Mouse (Mus musculus) embryonic facial prominence, embryonic 13.5 days (tissue): ENCODE measurements around the gene 1700042G07Rik. TPM values are rescaled to one million over a fixed set of nuclear protein-coding genes. Genes with fewer than 3 reads are reported as not detected.

Experiments
- ATAC-seq: fragments of 200-750 bp; cut with Nextera tagmentation; 2 replicates; pipeline ENCODE4 v1.8.0; 2017; ENCODE audit warnings: low read depth; ENCODE audit not compliant: insufficient number of reproducible peaks, insufficient read depth, low FRiP score, low TSS enrichment
- H3K27ac ChIP-seq: fragments of 300-500 bp; sonication (generic); 2 replicates; pipeline ENCODE4 v1.5.1; 2015; ENCODE audit warnings: moderate library complexity, mild to moderate bottlenecking, inconsistent platforms
- H3K27me3 ChIP-seq: fragments of 300-500 bp; sonication (generic); 2 replicates; pipeline ENCODE4 v1.6.1; 2015; ENCODE audit warnings: mild to moderate bottlenecking, inconsistent platforms
- H3K36me3 ChIP-seq: fragments of 300-500 bp; sonication (generic); 2 replicates; pipeline ENCODE4 v1.6.1; 2015; ENCODE audit warnings: mild to moderate bottlenecking, inconsistent platforms
- H3K4me1 ChIP-seq: fragments of 300-500 bp; sonication (generic); 2 replicates; pipeline ENCODE4 v1.6.1; 2015; ENCODE audit warnings: inconsistent platforms
- H3K4me2 ChIP-seq: fragments of 300-500 bp; sonication (generic); 2 replicates; pipeline ENCODE4 v1.6.1; 2015; ENCODE audit warnings: moderate library complexity, mild to moderate bottlenecking, inconsistent platforms
- H3K4me3 ChIP-seq: fragments of 300-500 bp; sonication (generic); 2 replicates; pipeline ENCODE4 v1.5.1; 2015; ENCODE audit warnings: mild to moderate bottlenecking, inconsistent platforms
- H3K9ac ChIP-seq: fragments of 300-500 bp; sonication (generic); 2 replicates; pipeline ENCODE4 v1.6.1; 2015; ENCODE audit warnings: mild to moderate bottlenecking, inconsistent platforms
- H3K9me3 ChIP-seq: fragments of 300-500 bp; sonication (generic); 2 replicates; pipeline ENCODE4 v1.6.1; 2016; ENCODE audit warnings: inconsistent platforms
- WGBS: fragments of 180-500 bp; shearing (Covaris S2); methylation state at CpG from one replicate; pipeline ENCODE4 v1.1.7; 2015; ENCODE audit warnings: mixed read lengths; 5-methylcytosine and 5-hydroxymethylcytosine counted together
- polyA plus RNA-seq: library from polyadenylated mRNA; unstranded; fragments of >200 nt; fragmentation: Nextera tagmentation; extraction: Ambion mirVana; gene quantifications from 2 replicates; pipeline ENCODE4 v1.2.1, GENCODE M21; 2015

Gene 1700042G07Rik
- polyA plus RNA-seq, 1 experiment from 2014 or later: not detected

DNA sequence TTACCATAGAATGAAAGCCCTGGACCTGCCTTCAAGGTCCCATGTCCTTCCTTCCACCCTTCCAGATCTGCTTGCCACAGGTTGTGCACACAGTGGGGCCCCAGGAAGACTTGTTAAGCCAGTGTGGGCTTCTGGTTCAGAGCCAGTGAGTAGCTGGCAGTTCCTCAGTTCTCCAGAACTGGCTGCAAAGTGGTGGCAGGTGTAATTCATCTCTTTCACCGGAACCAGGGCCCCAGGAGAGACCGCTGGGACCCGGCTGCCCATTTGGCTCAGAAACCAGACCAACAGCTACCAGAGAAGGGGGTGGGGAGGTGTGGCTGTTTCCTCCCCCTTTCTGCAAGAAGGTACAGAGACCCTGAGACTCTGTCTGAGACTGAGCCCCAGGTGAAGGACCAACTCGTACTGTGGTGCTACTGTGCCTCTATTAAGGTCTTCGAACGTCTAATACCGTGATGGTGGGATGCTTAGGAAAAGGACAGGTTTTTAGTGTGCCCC is 29.8 kb upstream of the 1700042G07Rik start:
- Histone ChIP-seq H3K4me2 (peak overlapping the region; percentile 91), H3K4me3 (peak overlapping the region; percentile 71), H3K27me3 (peaks cover 6% of the 10 kb centered on the region; the same call in 1 of the 2 replicates), H3K4me1 (peaks cover 14% of the 10 kb centered on the region), H3K27ac (no peak overlapping the region), H3K36me3 (no peaks in the 10 kb centered on the region), H3K9ac (peak overlapping the region; percentile 83), H3K9me3 (no peaks in the 10 kb centered on the region)
- ATAC-seq: no peak
- WGBS: 7% methylated on average over 7 of the region's 7 CpGs

DNA sequence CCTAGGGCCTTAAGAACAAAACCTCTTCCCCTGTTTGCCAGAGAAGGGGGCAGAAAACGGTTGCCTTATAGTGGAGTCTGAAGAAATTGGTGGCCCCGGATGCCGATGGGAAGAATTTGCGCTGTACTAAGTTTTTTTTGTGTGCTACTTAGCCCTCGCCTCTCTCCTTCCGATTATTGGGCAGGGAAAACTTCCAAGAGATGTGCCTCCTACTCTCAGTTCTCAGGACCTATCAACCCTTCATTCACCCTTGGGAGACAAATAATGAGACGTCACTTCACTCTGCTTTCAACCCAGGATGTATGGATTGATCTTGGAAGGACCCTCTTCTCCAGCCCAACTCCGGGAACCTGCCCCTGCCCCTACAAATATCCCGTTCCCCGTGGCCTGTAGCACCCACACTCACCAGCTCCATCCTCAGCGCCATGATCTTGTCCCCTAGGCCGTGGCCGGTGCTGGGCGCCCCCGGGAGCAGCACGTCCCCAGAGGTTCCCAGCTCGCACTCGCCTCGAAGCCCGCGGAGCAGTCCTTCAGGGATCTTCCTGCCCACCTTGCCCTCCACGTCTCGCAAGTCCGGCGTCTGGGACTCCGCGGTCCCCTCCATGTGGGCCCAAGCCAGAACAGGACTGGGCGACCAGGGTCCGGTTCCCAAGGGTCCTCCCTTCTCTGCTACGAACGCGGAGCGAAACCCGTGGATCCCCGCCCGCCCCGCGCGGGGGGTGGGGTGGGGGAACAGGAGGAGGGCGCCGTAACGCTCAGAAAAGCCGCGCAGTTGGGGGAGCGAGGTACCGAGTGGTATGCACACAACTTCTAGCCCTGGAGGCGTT is 29.1 kb upstream of the 1700042G07Rik start:
- Histone ChIP-seq H3K4me3 (peak overlapping the region; percentile 71), H3K4me2 (peak overlapping the region; percentile 91), H3K36me3 (no peaks in the 10 kb centered on the region), H3K9me3 (no peaks in the 10 kb centered on the region), H3K27ac (no peak overlapping the region), H3K9ac (peak overlapping the region; percentile 83), H3K27me3 (peaks cover 6% of the 10 kb centered on the region; the same call in 1 of the 2 replicates), H3K4me1 (peaks cover 14% of the 10 kb centered on the region)
- peak; percentile 58; the same call in 1 of the 2 replicates for ATAC-seq
- WGBS: under 1% methylated on average over 40 of the region's 47 CpGs

DNA sequence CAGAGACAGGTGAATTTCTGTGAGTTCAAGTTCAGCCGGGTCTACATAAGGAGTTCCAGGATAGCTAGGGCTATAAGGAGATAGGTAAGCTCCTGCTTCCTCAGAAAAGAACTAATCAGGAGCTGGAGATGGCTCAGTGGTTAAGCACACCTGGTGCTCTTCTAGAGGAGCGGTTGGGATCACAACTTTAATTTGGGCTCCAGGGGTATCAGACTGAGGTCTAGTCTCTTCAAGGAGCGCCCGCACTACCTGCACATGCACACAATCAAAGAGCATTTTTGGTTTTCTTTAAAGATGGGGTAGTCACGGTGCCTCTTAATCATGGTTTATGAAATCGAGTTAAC is 23.4 kb upstream of the 1700042G07Rik start:
- ATAC-seq: no peak
- H3K4me1 ChIP-seq: peaks cover 17% of the 10 kb centered on the region
- H3K4me3 ChIP-seq: peak overlapping the region; percentile 75
- peak overlapping the region; percentile 89 for H3K27ac ChIP-seq
- no peaks in the 10 kb centered on the region for H3K9me3 ChIP-seq
- no peaks in the 10 kb centered on the region for H3K27me3 ChIP-seq
- H3K4me2 ChIP-seq: peak overlapping the region; percentile 69
- H3K9ac ChIP-seq: peak overlapping the region; percentile 93
- WGBS: 18% methylated on average over 6 of the region's 6 CpGs
- H3K36me3 ChIP-seq: peaks cover 30% of the 10 kb centered on the region

GRCm38 (mm10) chr4:116150156-116150861 is 22.9 kb upstream of the 1700042G07Rik start:
- peak; percentile 85 for ATAC-seq
- no peaks in the 10 kb centered on the region for H3K9me3 ChIP-seq
- H3K4me3 ChIP-seq: peak overlapping the region; percentile 75
- H3K27ac ChIP-seq: peak overlapping the region; percentile 89
- H3K27me3 ChIP-seq: no peaks in the 10 kb centered on the region
- peak overlapping the region; percentile 93 for H3K9ac ChIP-seq
- H3K36me3 ChIP-seq: peaks cover 36% of the 10 kb centered on the region
- under 1% methylated on average over 64 of the region's 73 CpGs for WGBS
- peak overlapping the region; percentile 69 for H3K4me2 ChIP-seq
- peaks cover 15% of the 10 kb centered on the region for H3K4me1 ChIP-seq

GRCm38 (mm10) chr4:116150862-116151221 is 22.3 kb upstream of the 1700042G07Rik start:
- WGBS: 24% methylated on average over 4 of the region's 4 CpGs
- Histone ChIP-seq H3K4me3 (peak overlapping the region; percentile 75), H3K4me1 (peaks cover 15% of the 10 kb centered on the region), H3K9me3 (no peaks in the 10 kb centered on the region), H3K4me2 (peak overlapping the region; percentile 69), H3K27ac (peak overlapping the region; percentile 89), H3K36me3 (peaks cover 41% of the 10 kb centered on the region), H3K27me3 (no peaks in the 10 kb centered on the region), H3K9ac (peak overlapping the region; percentile 93)
- no peak for ATAC-seq

GRCm38 (mm10) chr4:116151238-116151637 is 21.9 kb upstream of the 1700042G07Rik start, which contains the start of gene Lurap1:
TSS of gene Lurap1 (minus strand) at chr4:116151338.
- ATAC-seq: no peak
- peak within 1 kb of the TSS; percentile 75 for H3K4me3 ChIP-seq
- peak within 1 kb of the TSS; percentile 89 for H3K27ac ChIP-seq
- peak within 1 kb of the TSS; percentile 93 for H3K9ac ChIP-seq
- H3K27me3 ChIP-seq: no peaks in the 10 kb centered on the region
- 77% methylated on average over 6 of the region's 6 CpGs for WGBS
- peaks cover 45% of the 10 kb centered on the region for H3K36me3 ChIP-seq
- H3K4me2 ChIP-seq: peak within 1 kb of the TSS; percentile 69
- H3K4me1 ChIP-seq: peaks cover 15% of the 10 kb centered on the region
- no peaks in the 10 kb centered on the region for H3K9me3 ChIP-seq

GRCm38 (mm10) chr4:116152702-116153101 is 20.5 kb upstream of the 1700042G07Rik start:
- WGBS: 93% methylated on average over 15 of the region's 15 CpGs
- Histone ChIP-seq H3K9me3 (no peaks in the 10 kb centered on the region), H3K27me3 (no peaks in the 10 kb centered on the region), H3K36me3 (peaks cover 59% of the 10 kb centered on the region), H3K9ac (no peak overlapping the region), H3K27ac (no peak overlapping the region), H3K4me1 (peaks cover 15% of the 10 kb centered on the region), H3K4me3 (no peak overlapping the region), H3K4me2 (no peak overlapping the region)
- no peak for ATAC-seq

DNA sequence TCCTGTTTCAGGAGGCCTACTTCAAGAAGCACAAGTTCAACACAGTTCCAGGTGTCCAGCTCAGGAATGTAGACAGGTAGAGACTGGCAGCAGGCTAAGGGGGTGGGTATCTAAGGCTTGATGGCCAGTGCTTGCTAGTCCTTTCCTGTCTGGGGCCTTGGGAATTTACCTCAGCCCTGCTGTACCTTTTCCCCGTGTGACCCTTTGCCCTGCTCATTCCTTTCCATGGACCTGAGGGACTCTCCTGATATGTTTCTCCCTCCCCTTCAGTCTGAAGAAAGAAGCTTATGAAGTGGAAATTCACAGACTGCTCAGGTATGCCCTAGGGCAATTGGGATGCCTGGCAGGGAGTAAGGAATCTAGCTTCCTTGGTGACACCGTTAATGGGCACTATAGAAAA is 15.3 kb upstream of the 1700042G07Rik start:
- ATAC-seq: no peak
- no peaks in the 10 kb centered on the region for H3K9me3 ChIP-seq
- no peak overlapping the region for H3K27ac ChIP-seq
- no peak overlapping the region for H3K9ac ChIP-seq
- no peak overlapping the region for H3K4me3 ChIP-seq
- no peaks in the 10 kb centered on the region for H3K4me1 ChIP-seq
- peaks cover 81% of the 10 kb centered on the region for H3K36me3 ChIP-seq
- no peak overlapping the region for H3K4me2 ChIP-seq
- H3K27me3 ChIP-seq: no peaks in the 10 kb centered on the region
- 79% methylated on average over 2 of the region's 2 CpGs for WGBS

DNA sequence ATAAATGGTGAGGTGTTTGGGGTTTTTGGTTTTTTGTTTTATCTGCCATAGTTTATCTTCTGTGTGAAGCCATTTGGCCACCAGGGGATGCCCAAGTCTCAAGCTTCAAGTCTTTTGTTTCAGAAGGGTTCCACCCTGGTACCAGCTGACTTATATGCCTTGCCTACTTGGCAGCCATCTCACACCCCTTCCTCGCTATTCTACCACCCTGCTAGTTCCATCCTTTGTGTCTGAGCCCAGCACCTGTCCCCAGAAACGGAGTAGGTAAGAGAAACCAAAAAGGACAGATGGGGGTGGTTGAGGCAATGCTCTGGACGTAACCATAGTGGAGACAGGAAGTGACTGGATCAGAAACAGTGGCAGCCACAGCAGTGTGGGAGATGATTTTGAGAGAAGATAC is 13.3 kb upstream of the 1700042G07Rik start:
- Histone ChIP-seq H3K4me1 (no peaks in the 10 kb centered on the region), H3K4me3 (no peak overlapping the region), H3K27me3 (no peaks in the 10 kb centered on the region), H3K9me3 (no peaks in the 10 kb centered on the region), H3K27ac (no peak overlapping the region), H3K9ac (no peak overlapping the region), H3K36me3 (peaks cover 61% of the 10 kb centered on the region), H3K4me2 (no peak overlapping the region)
- 72% methylated on average over 3 of the region's 3 CpGs for WGBS
- ATAC-seq: no peak

- Histone ChIP-seq H3K27me3 (no peaks in the 10 kb centered on the region), H3K9ac (no peak overlapping the region), H3K27ac (no peak overlapping the region), H3K36me3 (peaks cover 53% of the 10 kb centered on the region), H3K4me2 (no peak overlapping the region), H3K4me1 (peaks cover 7% of the 10 kb centered on the region), H3K4me3 (no peak overlapping the region), H3K9me3 (no peaks in the 10 kb centered on the region)
- WGBS: 91% methylated on average over 3 of the region's 3 CpGs
- no peak for ATAC-seq
These were observed 12.4 kb upstream of the 1700042G07Rik start for GRCm38 (mm10) chr4:116160769-116161168.

DNA sequence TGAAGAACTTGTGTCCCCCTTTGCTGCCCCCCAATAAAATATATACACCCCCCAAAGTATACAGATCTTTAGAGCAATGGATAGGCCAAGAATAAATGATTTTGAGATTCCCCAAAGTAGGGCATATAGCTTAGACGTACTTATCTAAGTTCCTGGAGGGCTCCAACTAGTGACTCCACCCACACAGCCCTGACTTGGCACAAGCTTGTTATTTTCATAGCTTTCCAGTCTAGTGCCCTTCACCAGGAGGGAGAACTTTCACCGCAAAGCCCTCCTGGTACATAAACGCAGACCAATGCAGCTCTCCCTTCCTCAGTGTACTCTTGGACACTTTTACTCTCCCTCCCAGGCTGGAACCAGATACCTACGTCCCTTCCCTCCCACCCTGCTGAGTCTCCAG is 11.0 kb upstream of the 1700042G07Rik start:
- H3K36me3 ChIP-seq: peaks cover 39% of the 10 kb centered on the region
- H3K4me3 ChIP-seq: no peak overlapping the region
- no peak overlapping the region for H3K27ac ChIP-seq
- peaks cover 13% of the 10 kb centered on the region for H3K4me1 ChIP-seq
- no peaks in the 10 kb centered on the region for H3K9me3 ChIP-seq
- no peak for ATAC-seq
- H3K27me3 ChIP-seq: no peaks in the 10 kb centered on the region
- H3K9ac ChIP-seq: no peak overlapping the region
- no peak overlapping the region for H3K4me2 ChIP-seq
- 82% methylated on average over 4 of the region's 4 CpGs for WGBS
